Mouse (Mus musculus): ENCODE measurements around the gene Olfr551.
"Not testable (repeated sequence)": the region's sequence is repeated elsewhere in the genome, so short reads cannot be mapped to it uniquely, and the experiment has no call there.

Olfr551 gene

GRCm38 (mm10) chr7:102591786-102592185 is at the start of gene Olfr551:
Gene Olfr551, minus strand, starts transcription at chr7:102591886.
- in situ Hi-C loops (cut with MboI, MseI): no loop called here

- in situ Hi-C loops (cut with MboI, MseI): loop anchor here (5.0 kb wide), 1 partner anchor 131 kb away; no protein-coding TSS in a partner anchor
Measured at GRCm38 (mm10) chr7:102638132-102638531, 46.4 kb upstream of the Olfr551 start, which contains the start of gene Olfr554. Gene Olfr554, plus strand, starts transcription at chr7:102638432.

DNA sequence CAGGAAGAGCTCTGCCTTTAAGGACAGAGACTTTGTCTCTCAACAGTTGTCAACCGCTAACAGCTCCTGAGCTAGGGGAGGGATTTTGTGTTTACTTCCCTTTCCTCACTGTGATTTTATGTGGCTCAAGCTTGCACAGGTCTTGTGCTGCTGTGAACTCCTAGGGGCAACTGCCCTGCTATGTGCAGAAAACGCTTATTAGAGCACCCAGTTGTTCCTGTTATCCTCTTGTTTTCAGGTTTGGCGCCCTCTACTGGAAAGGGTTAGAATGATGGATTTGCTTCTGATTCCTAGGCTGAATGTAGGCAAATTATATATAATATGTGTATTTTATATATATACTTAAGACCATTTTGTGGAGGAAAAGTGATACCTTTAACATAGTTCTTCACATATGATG is 45.0 kb upstream of the Olfr551 start:
- in situ Hi-C loops (cut with MboI, MseI): loop anchor here (5.0 kb wide), 1 partner anchor 129 kb away; no protein-coding TSS in a partner anchor

- in situ Hi-C loops (cut with MboI, MseI): not testable (repeated sequence)
Measured at GRCm38 (mm10) chr7:102620368-102620767, 28.7 kb upstream of the Olfr551 start.

GRCm38 (mm10) chr7:102619608-102620007 is 27.9 kb upstream of the Olfr551 start:
- in situ Hi-C loops (cut with MboI, MseI): no loop called here

- in situ Hi-C loops (cut with MboI, MseI): no loop called here
Measured at GRCm38 (mm10) chr7:102618118-102618517, 26.4 kb upstream of the Olfr551 start, which contains the start of gene Olfr553. Gene Olfr553, minus strand, starts transcription at chr7:102618218.

DNA sequence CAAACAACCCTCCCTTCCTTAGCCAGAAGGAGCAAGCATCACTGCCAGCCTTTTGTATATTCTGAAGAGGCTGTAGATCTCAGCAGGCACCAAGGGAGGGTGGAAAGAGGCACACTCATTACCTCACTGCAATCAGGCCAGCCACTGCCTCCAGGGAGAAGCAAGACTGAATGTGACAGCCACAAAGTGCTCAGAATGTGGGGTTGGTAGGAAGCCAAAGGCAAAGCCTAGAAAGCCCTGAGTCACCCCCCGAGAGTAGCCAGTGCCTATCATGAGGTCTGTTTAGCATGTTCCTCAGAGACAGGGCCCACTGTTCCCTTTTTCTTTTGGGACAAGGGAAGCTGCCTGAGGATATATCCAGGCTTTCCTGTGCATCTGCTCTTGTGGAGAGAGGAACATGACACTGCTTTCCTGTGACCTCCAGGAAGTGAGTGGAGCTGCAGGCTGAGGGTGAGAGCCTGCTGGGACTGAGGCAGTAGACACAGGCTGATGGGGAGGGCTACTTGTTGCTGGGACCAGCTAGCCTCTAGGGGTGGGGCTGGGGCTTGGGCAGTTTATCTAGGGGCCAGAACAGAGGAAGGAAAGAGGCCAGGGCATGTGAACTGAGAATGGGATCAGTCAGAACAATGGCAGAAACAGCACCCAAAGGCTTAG is 5.8 kb upstream of the Olfr551 start, which contains the start of gene Olfr552:
Gene Olfr552 (plus strand): TSS at position 393 of the 654 bp plus-strand sequence.
- in situ Hi-C loops (cut with MboI, MseI): no loop called here

GRCm38 (mm10) chr7:102575998-102576397 is 15.7 kb downstream of the Olfr551 start:
- in situ Hi-C loops (cut with MboI, MseI): no loop called here

DNA sequence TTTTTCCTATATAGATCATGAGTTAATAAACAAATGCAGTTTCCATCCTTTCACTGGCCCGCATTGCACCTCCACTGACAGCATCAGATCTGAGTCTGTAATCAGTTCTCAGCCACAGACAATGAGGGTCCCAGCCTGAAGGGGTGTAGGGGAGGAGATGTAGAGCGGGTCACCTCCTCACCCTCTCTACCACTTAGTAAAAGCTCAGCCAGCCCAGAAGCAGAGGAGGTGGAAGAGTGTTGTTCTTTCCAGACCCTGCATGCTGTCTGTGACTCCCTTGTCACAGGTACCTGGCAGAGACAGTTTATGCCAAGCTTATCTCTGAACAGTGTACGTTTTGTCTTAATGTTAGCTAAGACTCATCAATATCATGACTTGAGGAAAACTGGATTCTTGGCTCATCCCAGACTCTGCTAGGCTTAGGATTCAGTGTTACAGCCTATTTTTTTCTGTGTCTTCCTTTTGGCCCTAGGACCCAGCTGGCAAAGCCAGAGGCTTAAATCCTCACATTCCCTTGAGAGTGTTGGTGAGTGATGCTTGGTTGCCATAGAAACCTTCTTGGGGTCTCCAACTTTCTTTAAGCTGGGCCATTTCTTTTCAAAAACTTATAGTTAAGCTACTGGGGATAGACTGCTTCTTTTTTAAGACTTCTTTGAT is 18.4 kb downstream of the Olfr551 start:
- in situ Hi-C loops (cut with MboI, MseI): no loop called here

- in situ Hi-C loops (cut with MboI, MseI): no loop called here
Measured at GRCm38 (mm10) chr7:102571142-102571541, 20.5 kb downstream of the Olfr551 start, which contains the start of gene Olfr550. Gene Olfr550, plus strand, starts transcription at chr7:102571442.

GRCm38 (mm10) chr7:102566219-102566618 is 25.5 kb downstream of the Olfr551 start:
- in situ Hi-C loops (cut with MboI, MseI): loop anchor here (5.0 kb wide), 1 partner anchor 44 kb away; no protein-coding TSS in a partner anchor

DNA sequence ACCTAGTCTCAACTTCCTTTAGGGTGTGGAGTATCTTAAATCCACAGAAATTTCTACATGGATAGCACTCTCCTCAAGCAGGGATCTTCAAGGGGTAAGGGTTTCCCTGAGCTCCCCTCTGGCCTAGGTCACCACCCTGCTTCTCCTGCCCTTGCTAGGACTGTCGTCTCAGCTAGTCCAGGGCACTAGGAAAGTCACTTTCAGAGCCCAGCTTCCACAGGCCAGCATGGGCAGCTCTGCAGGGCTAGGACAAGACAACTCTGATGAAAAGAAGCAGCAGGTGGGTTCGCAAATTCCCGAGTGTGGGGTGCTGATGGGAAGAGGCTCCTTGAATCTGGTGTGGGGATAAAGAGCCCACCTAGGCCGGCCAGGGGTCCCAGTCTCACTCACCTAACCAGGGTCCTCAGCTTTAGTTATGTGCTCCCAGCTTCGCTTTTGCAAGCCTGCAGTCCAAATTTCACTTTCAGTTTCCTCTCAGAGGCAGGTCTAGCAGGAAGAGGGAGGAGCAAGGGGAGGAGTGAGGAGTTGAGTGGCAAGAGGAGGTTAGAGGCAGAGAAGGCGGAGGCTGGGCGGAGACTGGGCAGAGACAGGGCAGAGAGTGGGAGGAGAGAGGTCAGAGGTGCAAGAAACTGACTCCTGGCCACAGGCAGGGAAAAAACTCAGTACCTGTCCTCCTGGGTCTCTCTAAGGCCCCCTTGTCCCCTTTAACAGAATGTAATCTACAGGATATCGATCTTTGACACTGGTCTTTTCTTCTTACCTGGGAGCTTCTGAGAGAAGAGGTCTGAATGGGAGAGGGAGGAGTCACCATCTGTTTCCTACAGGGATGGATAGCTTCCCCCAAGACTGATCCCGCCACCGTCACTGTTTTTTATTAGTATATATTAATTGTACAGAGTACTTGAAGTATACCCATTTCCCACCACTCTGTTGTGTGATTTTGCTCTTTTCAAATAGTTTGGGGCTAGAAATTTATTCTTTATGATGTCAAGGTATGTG is 26.4 kb downstream of the Olfr551 start, which contains the start of gene Trim21:
Gene Trim21 (minus strand): TSS at position 488 of the 999 bp plus-strand sequence.
- in situ Hi-C loops (cut with MboI, MseI): loop anchor here (5.0 kb wide), 1 partner anchor 43 kb away; no protein-coding TSS in a partner anchor

DNA sequence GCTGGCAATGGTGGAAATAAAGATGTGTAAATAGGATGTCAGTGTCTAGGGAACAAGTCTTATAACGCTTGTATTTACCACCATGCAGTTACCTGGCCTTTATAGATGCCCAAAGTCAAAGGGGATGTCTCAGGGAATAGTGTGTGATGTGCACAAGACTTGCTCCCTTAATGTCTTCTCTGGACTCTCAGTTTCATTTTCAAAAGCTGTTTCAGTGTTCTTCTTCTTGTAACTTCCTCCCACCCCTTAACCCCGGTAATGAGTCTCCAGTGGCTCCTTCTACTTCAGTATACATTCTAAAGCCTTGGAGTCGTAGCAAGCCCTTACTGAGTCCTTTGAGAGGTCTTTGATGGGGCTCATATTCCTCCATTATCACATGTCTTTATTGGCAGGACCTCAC is 38.4 kb downstream of the Olfr551 start:
- in situ Hi-C loops (cut with MboI, MseI): no loop called here

- in situ Hi-C loops (cut with MboI, MseI): no loop called here
Measured at GRCm38 (mm10) chr7:102549570-102549969, 42.1 kb downstream of the Olfr551 start, which contains the start of gene Olfr549. Gene Olfr549, plus strand, starts transcription at chr7:102549870.

- in situ Hi-C loops (cut with MboI, MseI): no loop called here
Measured at GRCm38 (mm10) chr7:102541251-102541650, 50.4 kb downstream of the Olfr551 start.

GRCm38 (mm10) chr7:102540596-102540995 is 51.1 kb downstream of the Olfr551 start, which contains the start of gene Olfr548-ps1:
Gene Olfr548-ps1, plus strand, starts transcription at chr7:102540896.
- in situ Hi-C loops (cut with MboI, MseI): no loop called here

DNA sequence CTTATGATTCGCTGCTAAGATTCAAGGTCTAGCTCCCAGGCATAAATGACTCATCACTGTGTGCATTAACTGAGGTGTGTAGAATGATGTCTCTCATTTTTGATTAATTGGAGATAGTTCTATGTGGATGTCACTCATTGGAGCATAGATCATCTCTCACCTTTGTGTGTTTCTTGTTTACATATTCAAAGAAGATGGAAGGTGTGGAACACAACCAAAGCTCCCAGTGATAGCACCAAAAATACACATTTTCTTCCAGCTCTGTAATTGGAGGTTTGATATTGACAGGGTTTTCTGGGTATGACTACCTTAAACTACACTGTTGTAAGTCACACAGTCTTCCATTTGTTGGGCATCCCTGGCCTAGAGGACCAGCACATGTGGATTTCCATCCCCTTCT is 57.2 kb downstream of the Olfr551 start, which contains the start of gene Olfr547:
Gene Olfr547 (plus strand): TSS at position 301 of the 400 bp plus-strand sequence.
- in situ Hi-C loops (cut with MboI, MseI): no loop called here

All from T-helper 2 cell (primary cell).